In the genomic region with DNA sequence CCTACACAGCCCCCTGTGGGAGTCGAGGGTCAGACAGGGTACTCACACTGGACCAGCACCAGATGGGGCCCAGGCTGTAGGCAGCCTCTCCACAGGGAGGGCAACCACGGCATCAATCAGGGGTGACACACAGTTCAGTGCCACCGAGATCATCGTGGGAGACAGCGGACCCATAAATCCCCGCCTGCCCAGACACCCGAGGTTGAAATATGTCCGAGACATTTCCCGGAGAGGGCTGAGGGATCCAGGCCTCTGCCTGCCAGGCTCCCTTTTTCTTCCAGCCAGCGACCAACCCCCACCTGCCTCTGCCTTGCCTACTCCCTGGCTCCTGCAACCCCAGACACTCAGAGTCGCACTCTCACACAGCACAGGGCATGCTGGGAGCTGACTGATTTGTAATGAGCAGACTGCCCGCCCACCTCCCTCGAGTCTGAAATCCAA, we compare ENCODE assay signal across 9 mouse cellular contexts. TPM values are rescaled to one million over a fixed set of nuclear protein-coding genes. Genes with fewer than 3 reads are reported as not detected.
A peak's percentile ranks its signal among the peaks of the same experiment; 100 is the strongest.
DNase-seq lines count a peak whose midpoint lies in the region; ATAC-seq and TF ChIP-seq lines count a peak whose summit lies in the region.
"Had no signal": no experiment of that assay in that cellular context is flagged by ENCODE, and none has a peak within 500 bp of the region (broad histone marks: within the 10 kb centered on the region; RNA-seq: fewer than 3 reads in every experiment).

No protein-coding gene starts in this region.

- H3K9ac ChIP-seq in forebrain, embryonic 12.5 days: no peak overlapping the region
- no peak overlapping the region for H3K9ac ChIP-seq in forebrain, embryonic 14.5 days (ENCODE audit: low read length)
- no peak overlapping the region for H3K9ac ChIP-seq in midbrain, embryonic 11.5 days (ENCODE audit: low read length)
- H3K9ac ChIP-seq in midbrain, postnatal 0 days (replicated peaks; ENCODE audit: low read length, poor library complexity, severe bottlenecking): no peak overlapping the region
- H3K9ac ChIP-seq in intestine, embryonic 16.5 days (ENCODE audit: low read depth, low read length): peak overlapping the region; percentile 31; the same call in 1 of the 2 replicates
- no peak overlapping the region for H3K9ac ChIP-seq in stomach, postnatal 0 days (ENCODE audit: low read length)

- H3K4me1 ChIP-seq in forebrain, embryonic 12.5 days: peaks cover 9% of the 10 kb centered on the region
- H3K4me1 ChIP-seq in forebrain, embryonic 14.5 days (ENCODE audit: control insufficient read depth, insufficient read depth, low read length): no peaks in the 10 kb centered on the region; the same call in 1 of the 2 replicates
- peaks cover 5% of the 10 kb centered on the region for H3K4me1 ChIP-seq in midbrain, embryonic 11.5 days (ENCODE audit: control insufficient read depth, insufficient read depth, low read length)
- H3K4me1 ChIP-seq in midbrain, postnatal 0 days (ENCODE audit: insufficient read depth, low read length): no peaks in the 10 kb centered on the region
- no peaks in the 10 kb centered on the region for H3K4me1 ChIP-seq in intestine, embryonic 16.5 days (ENCODE audit: control insufficient read depth, insufficient read depth, low read length)
- H3K4me1 ChIP-seq in stomach, postnatal 0 days (replicated peaks; ENCODE audit: control insufficient read depth, insufficient read depth): no peaks in the 10 kb centered on the region

- 0 out of 2 replicates have a peak, but pooled peaks cover 4% of the 10 kb centered on the region for H3K27me3 ChIP-seq in forebrain, embryonic 12.5 days
- H3K27me3 ChIP-seq in forebrain, embryonic 14.5 days (replicated peaks; ENCODE audit: control insufficient read depth, insufficient read depth, low read length): no peaks in the 10 kb centered on the region
- no peaks in the 10 kb centered on the region for H3K27me3 ChIP-seq in midbrain, embryonic 11.5 days (ENCODE audit: control insufficient read depth, insufficient read depth, low read length)
- H3K27me3 ChIP-seq in midbrain, postnatal 0 days (ENCODE audit: insufficient read depth, low read length): no peaks in the 10 kb centered on the region
- H3K27me3 ChIP-seq in intestine, embryonic 16.5 days (replicated peaks; ENCODE audit: control insufficient read depth, insufficient read depth, low read length): no peaks in the 10 kb centered on the region
- no peaks in the 10 kb centered on the region for H3K27me3 ChIP-seq in stomach, postnatal 0 days (ENCODE audit: control insufficient read depth, insufficient read depth, low read length)

- WGBS in forebrain, embryonic 12.5 days: 65% methylated on average over 13 of the region's 13 CpGs
- 60% methylated on average over 13 of the region's 13 CpGs for WGBS in forebrain, embryonic 14.5 days
- WGBS in midbrain, embryonic 11.5 days: 62% methylated on average over 13 of the region's 13 CpGs
- WGBS in midbrain, postnatal 0 days: 46% methylated on average over 13 of the region's 13 CpGs
- 27% methylated on average over 13 of the region's 13 CpGs for WGBS in intestine, embryonic 16.5 days
- 28% methylated on average over 13 of the region's 13 CpGs for WGBS in stomach, postnatal 0 days

- H3K4me3 ChIP-seq in forebrain, embryonic 12.5 days (replicated peaks): no peak overlapping the region
- no peak overlapping the region for H3K4me3 ChIP-seq in forebrain, embryonic 14.5 days (ENCODE audit: low read depth, low read length)
- no peak overlapping the region for H3K4me3 ChIP-seq in midbrain, embryonic 11.5 days (ENCODE audit: low read depth, low read length)
- no peak overlapping the region for H3K4me3 ChIP-seq in midbrain, postnatal 0 days (ENCODE audit: low read depth, low read length)
- H3K4me3 ChIP-seq in intestine, embryonic 16.5 days (ENCODE audit: low read length): no peak overlapping the region
- H3K4me3 ChIP-seq in stomach, postnatal 0 days (ENCODE audit: low read depth, low read length): no peak overlapping the region

- no peak for TF ChIP-seq EP300 in stomach, postnatal 0 days (optimal IDR thresholded peaks at IDR 0.05)

- ATAC-seq in forebrain, embryonic 12.5 days (ENCODE audit: low FRiP score): peak; percentile 72; the same call in 1 of the 2 replicates
- ATAC-seq in forebrain, embryonic 14.5 days: no peak
- peak; percentile 44; the same call in 1 of the 2 replicates for ATAC-seq in midbrain, embryonic 11.5 days (ENCODE audit: low FRiP score)
- ATAC-seq in midbrain, postnatal 0 days (ENCODE audit: low FRiP score): no peak
- no peak for ATAC-seq in intestine, embryonic 16.5 days
- no peak for ATAC-seq in stomach, postnatal 0 days (ENCODE audit: low FRiP score, low TSS enrichment)
- no peak for ATAC-seq in megakaryocyte, adult 5-6 weeks (ENCODE audit: poor library complexity, severe bottlenecking)

- no peak for DNase-seq in forebrain, embryonic 14.5 days (ENCODE audit: low spot score)
- DNase-seq in midbrain, embryonic 11.5 days (ENCODE audit: low spot score, missing footprints): no peak
- no peak for DNase-seq in midbrain, postnatal 0 days (ENCODE audit: low spot score)
- DNase-seq in stomach, postnatal 0 days (ENCODE audit: low spot score): peak; percentile 51
- DNase-seq in cerebellum, adult 18-20 months: no peak

- no peaks in the 10 kb centered on the region for H3K36me3 ChIP-seq in forebrain, embryonic 12.5 days (replicated peaks)
- H3K36me3 ChIP-seq in forebrain, embryonic 14.5 days (ENCODE audit: control insufficient read depth, insufficient read depth, low read length): no peaks in the 10 kb centered on the region
- H3K36me3 ChIP-seq in midbrain, embryonic 11.5 days (ENCODE audit: control insufficient read depth, insufficient read depth, low read length): no peaks in the 10 kb centered on the region
- H3K36me3 ChIP-seq in midbrain, postnatal 0 days (ENCODE audit: insufficient read depth, low read length): no peaks in the 10 kb centered on the region
- H3K36me3 ChIP-seq in intestine, embryonic 16.5 days (ENCODE audit: control insufficient read depth, insufficient read depth, low read length): no peaks in the 10 kb centered on the region
- no peaks in the 10 kb centered on the region for H3K36me3 ChIP-seq in stomach, postnatal 0 days (ENCODE audit: control insufficient read depth, insufficient read depth, low read length)

- no peak overlapping the region for H3K4me2 ChIP-seq in forebrain, embryonic 12.5 days
- no peak overlapping the region for H3K4me2 ChIP-seq in forebrain, embryonic 14.5 days (ENCODE audit: low read length)
- no peak overlapping the region for H3K4me2 ChIP-seq in midbrain, embryonic 11.5 days
- no peak overlapping the region for H3K4me2 ChIP-seq in midbrain, postnatal 0 days (ENCODE audit: low read depth, low read length, poor library complexity, severe bottlenecking)
- H3K4me2 ChIP-seq in intestine, embryonic 16.5 days (ENCODE audit: low read depth, low read length): peak overlapping the region; percentile 19; the same call in 1 of the 2 replicates
- H3K4me2 ChIP-seq in stomach, postnatal 0 days (replicated peaks; ENCODE audit: low read depth): no peak overlapping the region

- TF ChIP-seq CTCF in midbrain, postnatal 0 days (IDR thresholded peaks at IDR 0.05): no peak
- TF ChIP-seq CTCF in stomach, postnatal 0 days (IDR thresholded peaks at IDR 0.05; ENCODE audit: low read depth): no peak

- H3K27ac ChIP-seq in forebrain, embryonic 12.5 days: 0 out of 2 replicates have a peak overlapping the region, but pooled peaks have one; percentile 33
- H3K27ac ChIP-seq in forebrain, embryonic 14.5 days (ENCODE audit: low read depth, low read length): no peak overlapping the region
- H3K27ac ChIP-seq in midbrain, embryonic 11.5 days (ENCODE audit: low read depth, low read length): peak overlapping the region; percentile 35; the same call in 1 of the 2 replicates
- H3K27ac ChIP-seq in midbrain, postnatal 0 days (ENCODE audit: low read depth, low read length): no peak overlapping the region
- no peak overlapping the region for H3K27ac ChIP-seq in intestine, embryonic 16.5 days (ENCODE audit: low read length)
- H3K27ac ChIP-seq in stomach, postnatal 0 days (replicated peaks): no peak overlapping the region

- H3K9me3 ChIP-seq in forebrain, embryonic 12.5 days: no peaks in the 10 kb centered on the region
- H3K9me3 ChIP-seq in forebrain, embryonic 14.5 days (replicated peaks; ENCODE audit: control insufficient read depth, low read length): no peaks in the 10 kb centered on the region
- H3K9me3 ChIP-seq in midbrain, embryonic 11.5 days (ENCODE audit: control insufficient read depth, low read length): no peaks in the 10 kb centered on the region
- H3K9me3 ChIP-seq in midbrain, postnatal 0 days (ENCODE audit: low read length): no peaks in the 10 kb centered on the region
- no peaks in the 10 kb centered on the region for H3K9me3 ChIP-seq in intestine, embryonic 16.5 days (ENCODE audit: control insufficient read depth, low read length)
- H3K9me3 ChIP-seq in stomach, postnatal 0 days (ENCODE audit: control insufficient read depth, low read length): no peaks in the 10 kb centered on the region

RNA-seq across cellular contexts. Expression of a gene that starts 11.6 kb away (rescaled TPM):
- polyA plus RNA-seq in forebrain, embryonic 12.5 days (2016; fragmentation: Nextera tagmentation; extraction: Ambion mirVana): not detected in 2 replicates
- polyA plus RNA-seq in forebrain, embryonic 14.5 days (2014; fragmentation: Nextera tagmentation; extraction: Ambion mirVana): not detected in 2 replicates
- 0.11 and 0.29 TPM in 2 replicates for polyA plus RNA-seq in midbrain, embryonic 11.5 days (2014; fragmentation: Nextera tagmentation; extraction: Ambion mirVana)
- 0.22 TPM in 1 of 2 replicates, not detected in the other for total RNA-seq in midbrain, postnatal 0 days (2014; rRNA removed)
- polyA plus RNA-seq in midbrain, postnatal 0 days (2015; fragmentation: Nextera tagmentation; extraction: Ambion mirVana): 0.06 and 0.12 TPM in 2 replicates
- polyA plus RNA-seq in intestine, embryonic 16.5 days (2015; fragmentation: Nextera tagmentation; extraction: Ambion mirVana): not detected in 2 replicates
- polyA plus RNA-seq in stomach, postnatal 0 days (2015; fragmentation: Nextera tagmentation; extraction: Ambion mirVana): not detected in 2 replicates
- total RNA-seq in megakaryocyte, adult 5-6 weeks (2015): not detected in 2 replicates
- not detected in 2 replicates for total RNA-seq in megakaryocyte, adult 5-6 weeks (2017)
- total RNA-seq: neutrophil, adult 5-6 weeks had no signal

RNA-seq across cellular contexts. Expression of a gene that starts 41.5 kb away (rescaled TPM):
- 6.0 and 7.0 TPM in 2 replicates for polyA plus RNA-seq in forebrain, embryonic 12.5 days (2016; fragmentation: Nextera tagmentation; extraction: Ambion mirVana)
- 3.6 and 4.1 TPM in 2 replicates for polyA plus RNA-seq in forebrain, embryonic 14.5 days (2014; fragmentation: Nextera tagmentation; extraction: Ambion mirVana)
- polyA plus RNA-seq in midbrain, embryonic 11.5 days (2014; fragmentation: Nextera tagmentation; extraction: Ambion mirVana): 5.6 TPM in 2 replicates
- 5.1 and 20.5 TPM in 2 replicates for total RNA-seq in midbrain, postnatal 0 days (2014; rRNA removed)
- 4.6 and 5.6 TPM in 2 replicates for polyA plus RNA-seq in midbrain, postnatal 0 days (2015; fragmentation: Nextera tagmentation; extraction: Ambion mirVana)
- polyA plus RNA-seq in intestine, embryonic 16.5 days (2015; fragmentation: Nextera tagmentation; extraction: Ambion mirVana): 7.2 and 7.7 TPM in 2 replicates
- 5.6 and 6.2 TPM in 2 replicates for polyA plus RNA-seq in stomach, postnatal 0 days (2015; fragmentation: Nextera tagmentation; extraction: Ambion mirVana)
- 1.7 and 3.3 TPM in 2 replicates for total RNA-seq in megakaryocyte, adult 5-6 weeks (2015)
- 5.5 and 7.8 TPM in 2 replicates for total RNA-seq in megakaryocyte, adult 5-6 weeks (2017)

RNA-seq across cellular contexts. Expression of a gene that starts 41.6 kb away (rescaled TPM):
- 81.5 and 83.2 TPM in 2 replicates for polyA plus RNA-seq in forebrain, embryonic 12.5 days (2016; fragmentation: Nextera tagmentation; extraction: Ambion mirVana)
- polyA plus RNA-seq in forebrain, embryonic 14.5 days (2014; fragmentation: Nextera tagmentation; extraction: Ambion mirVana): 94.0 and 95.6 TPM in 2 replicates
- polyA plus RNA-seq in midbrain, embryonic 11.5 days (2014; fragmentation: Nextera tagmentation; extraction: Ambion mirVana): 106 and 112 TPM in 2 replicates
- total RNA-seq in midbrain, postnatal 0 days (2014; rRNA removed): 51.7 and 53.3 TPM in 2 replicates
- polyA plus RNA-seq in midbrain, postnatal 0 days (2015; fragmentation: Nextera tagmentation; extraction: Ambion mirVana): 71.5 and 76.7 TPM in 2 replicates
- 112 and 117 TPM in 2 replicates for polyA plus RNA-seq in intestine, embryonic 16.5 days (2015; fragmentation: Nextera tagmentation; extraction: Ambion mirVana)
- polyA plus RNA-seq in stomach, postnatal 0 days (2015; fragmentation: Nextera tagmentation; extraction: Ambion mirVana): 52.6 and 54.6 TPM in 2 replicates
- total RNA-seq in megakaryocyte, adult 5-6 weeks (2015): 45.3 and 53.6 TPM in 2 replicates
- total RNA-seq in megakaryocyte, adult 5-6 weeks (2017): 29.6 and 40.2 TPM in 2 replicates

Comparison
In these comparisons a context has a peak if more than half of its experiments do, and no peak if none do; other contexts are left out.
1. ATAC-seq: peak in forebrain, embryonic 12.5 days (single experiment) and midbrain, embryonic 11.5 days (single experiment); none in forebrain, embryonic 14.5 days (single experiment), midbrain, postnatal 0 days (single experiment), intestine, embryonic 16.5 days (single experiment), stomach, postnatal 0 days (single experiment) and megakaryocyte, adult 5-6 weeks (single experiment).
2. H3K27ac ChIP-seq: peak in forebrain, embryonic 12.5 days (single experiment) and midbrain, embryonic 11.5 days (single experiment); none in forebrain, embryonic 14.5 days (single experiment), midbrain, postnatal 0 days (single experiment), intestine, embryonic 16.5 days (single experiment) and stomach, postnatal 0 days (single experiment).